Mouse (Mus musculus) lung, adult 2 months (tissue): Measurements from ENCODE around the gene Gm21830. TPM values are rescaled to one million over a fixed set of nuclear protein-coding genes. Genes with fewer than 3 reads are reported as not detected.
"Not testable (repeated sequence)": the region's sequence is repeated elsewhere in the genome, so short reads cannot be mapped to it uniquely, and the experiment has no call there.

Experiments
- DNase-seq: peaks from one replicate; pipeline ENCODE4 v3.0.0; 2022
- H3K4me1 ChIP-seq: fragments of 200-500 bp; 2 replicates; pipeline ENCODE4 v1.6.1; 2011; ENCODE audit warnings: low read length; ENCODE audit not compliant: control insufficient read depth, insufficient read depth
- H3K4me3 ChIP-seq: fragments of 200-500 bp; replicated peaks from 2 replicates; pipeline ENCODE3; 2011; ENCODE audit warnings: low read depth, mild to moderate bottlenecking, control low read depth, low read length; ENCODE audit errors: extremely low read depth
- CTCF ChIP-seq: fragments of 200-500 bp; IDR thresholded peaks from 2 replicates; pipeline ENCODE4 v1.5.1; 2011; ENCODE audit warnings: mild to moderate bottlenecking, low read length, control low read depth; ENCODE audit not compliant: insufficient read depth
- POLR2A ChIP-seq: fragments of 200-500 bp; IDR thresholded peaks from 2 replicates; pipeline ENCODE4 v1.6.1; 2011; ENCODE audit warnings: low read depth, mild to moderate bottlenecking, control low read depth, low read length, borderline replicate concordance; ENCODE audit errors: extremely low read depth
- WGBS: fragments of 180-500 bp; shearing (Covaris S2); methylation state at CpG from one replicate; pipeline ENCODE4 v1.1.7; 2018; 5-methylcytosine and 5-hydroxymethylcytosine counted together
- polyA plus RNA-seq: library from polyadenylated mRNA; depleted of rRNA; stranded (reverse); fragments of >200 nt; gene quantifications from 2 replicates; pipeline ENCODE4 v1.2.3, GENCODE M21; 2012; rRNA removed

Gene Gm21830
- polyA plus RNA-seq, 1 experiment: not detected

GRCm38 (mm10) chr2:67460857-67461256, 47.3 kb downstream of the Gm21830 start:
- H3K4me1 ChIP-seq: no peaks in the 10 kb centered on the region
- no peak for TF ChIP-seq CTCF
- no peak for TF ChIP-seq POLR2A
- 79% methylated on average over 3 of the region's 3 CpGs for WGBS
- no peak for DNase-seq
- H3K4me3 ChIP-seq: no peak overlapping the region

GRCm38 (mm10) chr2:67467036-67467435, 53.5 kb downstream of the Gm21830 start:
- 80% methylated on average over 7 of the region's 7 CpGs for WGBS
- H3K4me1 ChIP-seq: no peaks in the 10 kb centered on the region
- H3K4me3 ChIP-seq: no peak overlapping the region
- TF ChIP-seq POLR2A (no peak), CTCF (no peak)
- no peak for DNase-seq

- not testable (repeated sequence) for DNase-seq, H3K4me1 ChIP-seq, H3K4me3 ChIP-seq
- WGBS: 56% methylated on average over 5 of the region's 5 CpGs
Observed at GRCm38 (mm10) chr2:67470030-67470429, 56.5 kb downstream of the Gm21830 start.

GRCm38 (mm10) chr2:67477753-67478152, 64.2 kb downstream of the Gm21830 start:
- no peaks in the 10 kb centered on the region for H3K4me1 ChIP-seq
- DNase-seq: no peak
- no peak for TF ChIP-seq POLR2A
- no peak for TF ChIP-seq CTCF
- no peak overlapping the region for H3K4me3 ChIP-seq
- 17% methylated on average over 6 of the region's 6 CpGs for WGBS

- 60% methylated on average over 3 of the region's 3 CpGs for WGBS
- no peak for TF ChIP-seq CTCF
- no peak for TF ChIP-seq POLR2A
- no peak for DNase-seq
Observed at GRCm38 (mm10) chr2:67481051-67481450, 67.5 kb downstream of the Gm21830 start.

More at GRCm38 (mm10) chr2:67481051-67481450, 67.5 kb downstream of the Gm21830 start:
- Histone ChIP-seq H3K4me3 (no peak overlapping the region), H3K4me1 (no peaks in the 10 kb centered on the region)

Other genes starting within 250 kb of the Gm21830 start
- gene Gm26727, start 19.5 kb downstream of the Gm21830 start, polyA plus RNA-seq: not detected in 2 replicates
- 0.06 and 1.6 TPM in 2 replicates for gene Xirp2, start 32.3 kb downstream of the Gm21830 start, polyA plus RNA-seq
- gene B3galt1, start 152.1 kb downstream of the Gm21830 start, polyA plus RNA-seq: 0.28 and 0.36 TPM in 2 replicates